Mouse (Mus musculus): ENCODE results near the gene Pgam2.

- TF ChIP-seq GATA1 (IDR thresholded peaks at IDR 0.05; ENCODE audit: borderline replicate concordance, low read length) (no peak), FLI1 (IDR thresholded peaks at IDR 0.05; ENCODE audit: low read length) (no peak)
Observed at GRCm38 (mm10) chr11:5789071-5789753, 14.3 kb downstream of the Pgam2 start.
